Mouse (Mus musculus) central nervous system, embryonic 14 days (tissue): ENCODE measurements around the gene Ecel1. TPM values are rescaled to one million over a fixed set of nuclear protein-coding genes. Genes with fewer than 3 reads are reported as not detected.

ENCODE experiments used
- polyA plus RNA-seq: library from polyadenylated mRNA; depleted of rRNA; stranded (reverse); fragments of >200 nt; gene quantifications from 2 replicates; pipeline ENCODE4 v1.2.3, GENCODE M21; 2012; rRNA removed

Gene Ecel1
- polyA plus RNA-seq: 38.4 and 38.9 TPM in 2 replicates

DNA sequence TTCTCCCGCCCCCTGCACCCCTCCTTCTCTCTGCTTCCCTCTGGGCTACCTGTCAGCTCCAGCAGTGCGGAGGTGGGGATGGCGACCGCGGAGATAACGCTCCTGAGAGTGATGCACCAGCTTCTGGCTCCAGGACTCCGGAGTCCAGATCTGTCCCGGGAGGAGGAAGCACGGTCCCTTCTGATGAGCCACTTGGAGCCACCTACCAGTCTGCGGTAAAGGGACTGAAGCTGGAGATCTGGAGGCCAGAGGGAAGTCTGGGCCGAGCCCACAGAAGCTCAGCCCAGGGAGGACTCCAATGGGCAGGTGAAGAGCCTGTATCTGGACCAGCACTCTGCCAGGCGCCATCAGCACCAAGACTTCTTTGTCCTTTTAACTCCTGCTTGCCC lies at the start of gene Ecel1:
TSS of gene Ecel1 (minus strand) at position 323 of the 389 bp plus-strand sequence.

DNA sequence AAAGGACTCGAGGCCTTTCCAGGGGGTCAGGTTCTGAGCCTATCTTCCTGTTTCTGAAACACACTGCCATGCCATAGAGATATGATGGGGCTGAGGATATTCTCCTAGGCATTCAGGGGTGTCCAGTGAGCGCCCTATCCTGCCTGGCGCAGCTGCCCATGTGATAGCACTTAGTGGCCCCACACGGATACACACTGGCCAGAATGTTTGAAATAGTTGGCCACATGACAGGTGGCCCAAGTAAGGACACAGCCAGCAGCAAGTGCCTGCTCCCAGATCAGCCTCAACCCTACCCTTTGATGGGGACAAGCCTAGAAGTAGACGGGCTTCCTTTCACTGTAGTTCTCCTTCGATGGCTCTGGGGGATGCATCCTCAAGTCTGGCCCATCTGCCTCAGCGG lies 48.1 kb upstream of the Ecel1 start, which contains the start of gene Chrng:
TSS of gene Chrng (plus strand) at position 193 of the 400 bp plus-strand sequence.

GRCm38 (mm10) chr1:87190429-87190828 lies 34.1 kb upstream of the Ecel1 start, which contains the start of gene Chrnd:
Gene Chrnd, plus strand, starts transcription at chr1:87190607.

DNA sequence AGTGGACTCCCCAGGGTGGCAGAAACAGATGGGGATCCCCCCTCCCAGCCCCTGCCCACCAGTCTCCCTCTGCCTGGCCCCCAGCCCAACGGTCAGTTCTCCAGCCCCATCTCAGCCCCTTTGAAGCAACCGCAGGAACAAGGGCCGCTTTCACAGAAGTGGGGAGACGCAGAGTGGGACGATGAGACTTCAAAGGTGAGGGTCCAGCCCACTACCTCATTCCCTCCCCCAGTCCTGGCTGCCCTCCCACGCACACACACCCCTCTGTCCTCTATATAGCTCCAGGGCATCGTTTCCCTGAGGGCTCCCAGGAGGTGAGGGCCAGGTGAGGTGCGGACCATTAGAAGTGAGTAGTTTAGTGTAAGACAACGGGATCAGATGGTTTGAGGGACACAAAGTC lies 26.7 kb upstream of the Ecel1 start, which contains the start of gene Prss56:
TSS of gene Prss56 (plus strand) at position 301 of the 400 bp plus-strand sequence.

DNA sequence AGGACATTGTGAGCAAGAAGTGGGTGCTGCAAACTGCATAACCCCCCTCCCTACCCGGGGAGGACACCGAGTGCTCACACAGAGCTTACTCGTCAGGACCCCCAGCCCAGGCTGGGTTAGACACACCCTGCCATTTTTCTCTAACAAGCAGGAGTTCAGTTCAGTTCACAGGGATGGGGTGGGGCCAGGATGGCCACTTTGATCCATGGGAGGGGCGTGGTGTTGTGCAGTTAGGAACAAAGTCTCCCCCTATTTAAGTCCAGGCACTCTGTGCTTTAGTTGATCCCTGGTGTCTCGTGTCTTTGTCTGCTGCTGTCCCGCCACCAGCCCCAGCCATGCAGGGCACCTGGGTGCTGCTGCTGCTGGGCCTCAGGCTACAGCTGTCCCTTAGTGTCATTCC lies 31.6 kb downstream of the Ecel1 start, which contains the start of gene Akp3:
TSS of gene Akp3 (plus strand) at position 301 of the 400 bp plus-strand sequence.

GRCm38 (mm10) chr1:87101411-87101810 lies 54.9 kb downstream of the Ecel1 start, which contains the start of gene Alpi:
Gene Alpi, minus strand, starts transcription at chr1:87101606.

Other genes with a start within 250 kb of the Ecel1 start
- not detected in 2 replicates for gene Alppl2, start 66.6 kb downstream of the Ecel1 start, polyA plus RNA-seq
- not detected in 2 replicates for gene Alpi, start 54.9 kb downstream of the Ecel1 start, polyA plus RNA-seq
- 0.04 and 0.05 TPM in 2 replicates for gene Akp3, start 31.5 kb downstream of the Ecel1 start, polyA plus RNA-seq
- 0.92 and 1.6 TPM in 2 replicates for gene Prss56, start 26.8 kb upstream of the Ecel1 start, polyA plus RNA-seq
- 0.05 and 2.1 TPM in 2 replicates for gene Chrnd, start 34.1 kb upstream of the Ecel1 start, polyA plus RNA-seq
- gene Chrng, start 48.1 kb upstream of the Ecel1 start, polyA plus RNA-seq: 0.14 and 7.5 TPM in 2 replicates
- gene Eif4e2, start 57.4 kb upstream of the Ecel1 start, polyA plus RNA-seq: 69.5 and 87.4 TPM in 2 replicates
- 1.6 and 3.0 TPM in 2 replicates for gene Efhd1, start 107.8 kb upstream of the Ecel1 start, polyA plus RNA-seq
- gene Gigyf2, start 170.5 kb upstream of the Ecel1 start, polyA plus RNA-seq: 69.3 and 70.4 TPM in 2 replicates
- 3.3 and 5.1 TPM in 2 replicates for gene Kcnj13, start 238.2 kb upstream of the Ecel1 start, polyA plus RNA-seq